Mouse (Mus musculus) gastrocnemius, postnatal 25 days (tissue): ENCODE data around the gene Tmco5b. TPM values are rescaled to one million over a fixed set of nuclear protein-coding genes. Genes with fewer than 3 reads are reported as not detected.

Experiments used
- DNase-seq: peaks from one replicate; pipeline ENCODE4 v3.0.0; 2022
- long read RNA-seq, 2 experiments: library from polyadenylated mRNA; stranded (forward); transcript quantifications; one replicate each; pipeline ENCODE4 v2.0.0; 2021
- total RNA-seq, 2 experiments: library from RNA; stranded (reverse); gene quantifications; 1 replicate in 1 of 2; 2 replicates in 1 of 2; pipeline ENCODE4 v1.2.3; 2021

Gene Tmco5b
- total RNA-seq: not detected
- long read RNA-seq, experiment 1: 0 reads
- long read RNA-seq, experiment 2: 0 reads

- no peak for DNase-seq
Observed at GRCm38 (mm10) chr2:113285432-113285831, at the start of gene Tmco5b. Tmco5b (plus strand) TSS chr2:113285732.

GRCm38 (mm10) chr2:113236993-113237392, 48.5 kb upstream of the Tmco5b start:
- DNase-seq: no peak

GRCm38 (mm10) chr2:113238871-113239270, 46.7 kb upstream of the Tmco5b start:
- no peak for DNase-seq

- DNase-seq: no peak
Observed at GRCm38 (mm10) chr2:113302349-113303239, 17.1 kb downstream of the Tmco5b start.

GRCm38 (mm10) chr2:113303240-113303538, 17.7 kb downstream of the Tmco5b start:
- DNase-seq: no peak

- no peak for DNase-seq
Observed at GRCm38 (mm10) chr2:113305339-113305738, 19.8 kb downstream of the Tmco5b start.

GRCm38 (mm10) chr2:113311211-113311610, 25.7 kb downstream of the Tmco5b start:
- DNase-seq: no peak

- DNase-seq: no peak
Observed at GRCm38 (mm10) chr2:113323016-113323415, 37.5 kb downstream of the Tmco5b start.

- DNase-seq: no peak
Observed at GRCm38 (mm10) chr2:113333799-113334541, 48.4 kb downstream of the Tmco5b start.

GRCm38 (mm10) chr2:113335561-113336294, 50.2 kb downstream of the Tmco5b start:
- DNase-seq: no peak

GRCm38 (mm10) chr2:113344536-113344935, 59.0 kb downstream of the Tmco5b start:
- DNase-seq: no peak

Other genes with a start within 250 kb of the Tmco5b start
- gene Ryr3, start 68.6 kb upstream of the Tmco5b start, total RNA-seq: under 1 TPM; 0.19 to 0.36 TPM
- gene Fmn1, start 42.0 kb downstream of the Tmco5b start, total RNA-seq: 1 to 10 TPM; 3.4 to 3.5 TPM